Mouse (Mus musculus): Measurements from ENCODE around the gene Abcb1a. TPM values are rescaled to one million over a fixed set of nuclear protein-coding genes. Genes with fewer than 3 reads are reported as not detected.

Abcb1a gene
- total and polyA plus RNA-seq, 3 experiments, result 0.82 to 1.5 (median 0.93) TPM

DNA sequence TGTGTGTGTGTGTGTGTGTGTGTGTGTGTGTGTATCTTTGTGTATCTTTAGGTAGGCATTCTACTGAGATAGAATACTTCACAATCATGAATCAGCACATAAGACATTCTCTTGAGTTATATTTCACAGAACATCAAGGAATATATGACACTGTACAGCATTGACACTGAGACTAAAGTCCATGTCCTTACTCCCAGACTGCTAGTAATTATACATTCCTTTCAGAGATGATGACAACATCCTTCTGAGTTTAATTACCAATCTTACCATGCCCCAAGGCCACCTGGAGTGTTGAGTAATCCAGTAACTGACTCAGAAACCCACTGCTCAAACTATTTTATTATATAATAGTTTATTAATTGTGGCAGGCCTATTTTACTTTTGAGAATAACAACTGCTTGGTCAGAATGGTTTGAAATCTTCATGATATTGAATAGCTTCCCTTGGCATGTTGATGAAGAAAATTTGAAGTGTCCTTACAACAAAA lies 25.3 kb upstream of the Abcb1a start:
- Histone ChIP-seq H3K9ac (ENCODE audit: insufficient read depth, low read depth) (no peak overlapping the region), H3K36me3 (replicated peaks in 1 of 2; ENCODE audit: control insufficient read depth in 1 of 2, insufficient read depth in 1 of 2, low read length in 1 of 2) (no peaks in the 10 kb centered on the region), H3K79me2 (replicated peaks; ENCODE audit: control insufficient read depth, extremely low read depth, insufficient read depth, poor library complexity, severe bottlenecking) (no peaks in the 10 kb centered on the region), H3K27me3 (replicated peaks) (no peaks in the 10 kb centered on the region), H3K9me3 (replicated peaks; ENCODE audit: low read length) (no peaks in the 10 kb centered on the region), H3K27ac (ENCODE audit: insufficient read depth, low read depth) (no peak overlapping the region), H3K4me2 (ENCODE audit: insufficient read depth, low read depth, poor library complexity, severe bottlenecking) (no peak overlapping the region), H3K4me3 (replicated peaks in 1 of 3; ENCODE audit: low read depth in 2 of 3, low read length in 2 of 3, poor library complexity in 1 of 3) (no peak overlapping the region), H3K4me1 (ENCODE audit: control insufficient read depth in 1 of 2, insufficient read depth in 2 of 2) (no peaks in the 10 kb centered on the region)
- in situ Hi-C loops (cut with MboI; ENCODE audit: low pct_ligation_motif_present, low pct_unique_long_range_greater_than_20kb, low sequenced_read_pairs) (no loop called here), dilution Hi-C loops (cut with MboI; ENCODE audit: extremely low pct_ligation_motif_present, extremely low pct_unique_long_range_greater_than_20kb, low sequenced_read_pairs) (no loop called here)
- no peak for DNase-seq (ENCODE audit: extremely low read depth)
- TF ChIP-seq E2F4 (IDR thresholded peaks at IDR 0.05; ENCODE audit: insufficient replicate concordance, low read depth, low read length) (no peak), MYC (IDR thresholded peaks at IDR 0.05; ENCODE audit: low read depth, low read length) (no peak), TCF12 (IDR thresholded peaks at IDR 0.05; ENCODE audit: low read depth, low read length) (no peak), ELF1 (IDR thresholded peaks at IDR 0.05; ENCODE audit: low read depth, low read length) (no peak), CTCF (conservative IDR thresholded peaks at IDR 0.05 in 1 of 2, IDR thresholded peaks at IDR 0.05 in 1 of 2; ENCODE audit: low read depth in 2 of 2, low read length in 2 of 2) (no peak), ETS1 (conservative IDR thresholded peaks at IDR 0.05; ENCODE audit: low read depth, low read length) (no peak), ZC3H11A (IDR thresholded peaks at IDR 0.05; ENCODE audit: low read depth, low read length) (no peak), CHD2 (IDR thresholded peaks at IDR 0.05; ENCODE audit: low read length) (no peak), MEF2A (IDR thresholded peaks at IDR 0.05; ENCODE audit: borderline replicate concordance, low read depth, low read length) (no peak), KAT2A (IDR thresholded peaks at IDR 0.05; ENCODE audit: insufficient replicate concordance, low read length) (no peak), USF2 (conservative IDR thresholded peaks at IDR 0.05; ENCODE audit: low read depth, low read length) (no peak), RAD21 (IDR thresholded peaks at IDR 0.05; ENCODE audit: low read depth, low read length) (no peak), SIN3A (IDR thresholded peaks at IDR 0.05; ENCODE audit: low read length) (no peak), ZMIZ1 (IDR thresholded peaks at IDR 0.05; ENCODE audit: low read depth, low read length) (no peak), EP300 (IDR thresholded peaks at IDR 0.05; ENCODE audit: low read length) (no peak), TBP (conservative IDR thresholded peaks at IDR 0.05; ENCODE audit: low read depth, low read length) (no peak)

DNA sequence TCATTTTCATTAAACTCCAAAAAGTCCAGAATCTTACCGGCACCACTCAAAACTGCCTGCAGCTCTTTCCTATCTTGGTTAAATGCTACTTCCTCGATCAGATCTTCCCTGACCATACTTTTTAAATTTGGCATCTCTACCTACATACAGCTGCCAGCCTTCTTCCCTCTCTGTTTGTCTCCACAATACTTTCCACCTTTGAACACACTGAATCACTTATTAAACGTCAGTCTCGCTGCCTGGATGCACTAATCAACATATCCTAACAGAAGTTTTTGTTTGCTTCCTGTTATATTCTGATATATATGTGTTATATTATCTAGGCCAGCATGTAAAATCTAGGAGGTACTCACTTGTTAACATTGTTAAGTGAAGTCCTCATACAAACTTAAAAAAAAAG lies 11.6 kb upstream of the Abcb1a start:
- H3K4me3 ChIP-seq (replicated peaks in 1 of 3; ENCODE audit: low read depth in 2 of 3, low read length in 2 of 3, poor library complexity in 1 of 3), result no peak overlapping the region
- H3K9me3 ChIP-seq (replicated peaks; ENCODE audit: low read length), result no peaks in the 10 kb centered on the region
- H3K36me3 ChIP-seq (replicated peaks in 1 of 2; ENCODE audit: control insufficient read depth in 1 of 2, insufficient read depth in 1 of 2, low read length in 1 of 2), result no peaks in the 10 kb centered on the region
- no peak overlapping the region for H3K9ac ChIP-seq (ENCODE audit: insufficient read depth, low read depth)
- DNase-seq (ENCODE audit: extremely low read depth), result no peak
- no peak overlapping the region for H3K27ac ChIP-seq (ENCODE audit: insufficient read depth, low read depth)
- in situ Hi-C loops (cut with MboI; ENCODE audit: low pct_ligation_motif_present, low pct_unique_long_range_greater_than_20kb, low sequenced_read_pairs), result no loop called here
- H3K4me1 ChIP-seq (ENCODE audit: control insufficient read depth in 1 of 2, insufficient read depth in 2 of 2), result no peaks in the 10 kb centered on the region
- H3K27me3 ChIP-seq (replicated peaks), result no peaks in the 10 kb centered on the region
- no peak for TF ChIP-seq ELF1 (IDR thresholded peaks at IDR 0.05; ENCODE audit: low read depth, low read length)
- no peak for TF ChIP-seq NELFE (IDR thresholded peaks at IDR 0.05; ENCODE audit: low read depth, low read length)
- TF ChIP-seq RAD21 (IDR thresholded peaks at IDR 0.05; ENCODE audit: low read depth, low read length), result no peak
- dilution Hi-C loops (cut with MboI; ENCODE audit: extremely low pct_ligation_motif_present, extremely low pct_unique_long_range_greater_than_20kb, low sequenced_read_pairs), result no loop called here
- no peaks in the 10 kb centered on the region for H3K79me2 ChIP-seq (replicated peaks; ENCODE audit: control insufficient read depth, extremely low read depth, insufficient read depth, poor library complexity, severe bottlenecking)
- no peak overlapping the region for H3K4me2 ChIP-seq (ENCODE audit: insufficient read depth, low read depth, poor library complexity, severe bottlenecking)
